8 mouse cellular contexts compared by ENCODE assay signal in genomic region chr3:142743973-142744898, GRCm38 (mm10). TPM values are rescaled to one million over a fixed set of nuclear protein-coding genes. Genes with fewer than 3 reads are reported as not detected.
DNase-seq lines count a peak whose midpoint lies in the region; ATAC-seq and TF ChIP-seq lines count a peak whose summit lies in the region.

No protein-coding gene starts in this region.

- ATAC-seq in forebrain, embryonic 14.5 days = peak; percentile 60
- ATAC-seq in kidney, embryonic 16.5 days (ENCODE audit: low FRiP score, low TSS enrichment) = peak; percentile 49; the same call in 1 of the 2 replicates
- peak; percentile 93 for ATAC-seq in megakaryocyte progenitor cell, adult 5-6 weeks (replicated peaks; ENCODE audit: poor library complexity)
- 0 out of 2 replicates have a peak, but pooled peaks have one; percentile 18 for ATAC-seq in stomach, embryonic 15.5 days (ENCODE audit: insufficient read depth, low FRiP score, low read depth)

- H3K36me3 ChIP-seq in forebrain, embryonic 14.5 days (ENCODE audit: control insufficient read depth, insufficient read depth, low read length) = no peaks in the 10 kb centered on the region
- no peaks in the 10 kb centered on the region for H3K36me3 ChIP-seq in kidney, embryonic 16.5 days (ENCODE audit: insufficient read depth, low read length)
- H3K36me3 ChIP-seq in stomach, embryonic 15.5 days = no peaks in the 10 kb centered on the region

- WGBS in forebrain, embryonic 14.5 days = 64% methylated on average over 21 of the region's 21 CpGs
- 62% methylated on average over 21 of the region's 21 CpGs for WGBS in kidney, embryonic 16.5 days
- WGBS in stomach, embryonic 15.5 days = 58% methylated on average over 21 of the region's 21 CpGs

- H3K27ac ChIP-seq in forebrain, embryonic 14.5 days (ENCODE audit: low read depth, low read length) = no peak overlapping the region
- H3K27ac ChIP-seq in kidney, embryonic 16.5 days (ENCODE audit: low read length) = no peak overlapping the region
- H3K27ac ChIP-seq in stomach, embryonic 15.5 days = no peak overlapping the region

- peak; percentile 77; the same call in 1 of the 2 replicates for TF ChIP-seq CTCF in brain, embryonic 14.5 days (IDR thresholded peaks at IDR 0.05; ENCODE audit: borderline replicate concordance, extremely low read depth, insufficient read depth, insufficient read length)

- H3K27me3 ChIP-seq in forebrain, embryonic 14.5 days (replicated peaks; ENCODE audit: control insufficient read depth, insufficient read depth, low read length) = no peaks in the 10 kb centered on the region
- no peaks in the 10 kb centered on the region for H3K27me3 ChIP-seq in kidney, embryonic 16.5 days (ENCODE audit: insufficient read depth, low read length)
- no peaks in the 10 kb centered on the region for H3K27me3 ChIP-seq in stomach, embryonic 15.5 days (replicated peaks)

- no peak for TF ChIP-seq POLR2A in brain, embryonic 14.5 days (IDR thresholded peaks at IDR 0.05; ENCODE audit: borderline replicate concordance, extremely low read depth, insufficient read depth, insufficient read length, poor library complexity, severe bottlenecking)

- H3K4me2 ChIP-seq in forebrain, embryonic 14.5 days (ENCODE audit: low read length) = no peak overlapping the region
- H3K4me2 ChIP-seq in kidney, embryonic 16.5 days (replicated peaks; ENCODE audit: low read depth, low read length) = no peak overlapping the region
- no peak overlapping the region for H3K4me2 ChIP-seq in stomach, embryonic 15.5 days

- peak; percentile 24 for DNase-seq in urinary bladder, postnatal 14 days (ENCODE audit: low spot score)
- no peak for DNase-seq in urinary bladder, adult 2 months (ENCODE audit: low spot score)
- DNase-seq in brain, embryonic 14.5 days (ENCODE audit: low read depth) = peak; percentile 88
- DNase-seq in forebrain, embryonic 14.5 days (ENCODE audit: low spot score) = peak; percentile 81
- DNase-seq in frontal cortex, postnatal 14 days (ENCODE audit: low spot score in 2 of 2) = no peak

- H3K4me3 ChIP-seq in forebrain, embryonic 14.5 days (ENCODE audit: low read depth, low read length) = no peak overlapping the region
- H3K4me3 ChIP-seq in kidney, embryonic 16.5 days (ENCODE audit: low read length) = no peak overlapping the region
- H3K4me3 ChIP-seq in stomach, embryonic 15.5 days (replicated peaks) = no peak overlapping the region

- H3K9me3 ChIP-seq in forebrain, embryonic 14.5 days (replicated peaks; ENCODE audit: control insufficient read depth, low read length) = no peaks in the 10 kb centered on the region
- H3K9me3 ChIP-seq in kidney, embryonic 16.5 days (ENCODE audit: low read length) = no peaks in the 10 kb centered on the region
- no peaks in the 10 kb centered on the region for H3K9me3 ChIP-seq in stomach, embryonic 15.5 days

- H3K4me1 ChIP-seq in forebrain, embryonic 14.5 days (ENCODE audit: control insufficient read depth, insufficient read depth, low read length) = no peaks in the 10 kb centered on the region
- no peaks in the 10 kb centered on the region for H3K4me1 ChIP-seq in kidney, embryonic 16.5 days (ENCODE audit: insufficient read depth, low read length)
- no peaks in the 10 kb centered on the region for H3K4me1 ChIP-seq in stomach, embryonic 15.5 days

- no peak overlapping the region for H3K9ac ChIP-seq in forebrain, embryonic 14.5 days (ENCODE audit: low read length)
- H3K9ac ChIP-seq in kidney, embryonic 16.5 days (replicated peaks; ENCODE audit: low read length) = no peak overlapping the region
- no peak overlapping the region for H3K9ac ChIP-seq in stomach, embryonic 15.5 days

RNA-seq across cellular contexts. Expression of gene Gtf2b, which starts 20.6 kb away (rescaled TPM):
- polyA plus RNA-seq in urinary bladder, adult 2 months (2012; rRNA removed) = 36.3 and 44.0 TPM in 2 replicates
- polyA plus RNA-seq in brain, embryonic 14.5 days (2012; rRNA removed) = 58.3 and 69.3 TPM in 2 replicates
- polyA plus RNA-seq in forebrain, embryonic 14.5 days (2014; fragmentation: Nextera tagmentation; extraction: Ambion mirVana) = 99.8 and 112 TPM in 2 replicates
- 80.8 and 82.9 TPM in 2 replicates for polyA plus RNA-seq in kidney, embryonic 16.5 days (2015; fragmentation: Nextera tagmentation; extraction: Ambion mirVana)
- total RNA-seq in megakaryocyte progenitor cell, adult 5-6 weeks (2015) = 95.6 and 98.0 TPM in 2 replicates
- 142 and 154 TPM in 2 replicates for total RNA-seq in megakaryocyte progenitor cell, adult 5-6 weeks (2017)
- polyA plus RNA-seq in stomach, embryonic 15.5 days (2015; fragmentation: Nextera tagmentation; extraction: Ambion mirVana) = 70.7 and 75.3 TPM in 2 replicates

RNA-seq across cellular contexts. Expression of gene Kyat3, which starts 43.4 kb away (rescaled TPM):
- 8.4 and 9.0 TPM in 2 replicates for polyA plus RNA-seq in urinary bladder, adult 2 months (2012; rRNA removed)
- polyA plus RNA-seq in brain, embryonic 14.5 days (2012; rRNA removed) = 3.2 and 3.6 TPM in 2 replicates
- polyA plus RNA-seq in forebrain, embryonic 14.5 days (2014; fragmentation: Nextera tagmentation; extraction: Ambion mirVana) = 6.2 and 7.5 TPM in 2 replicates
- 24.6 and 28.0 TPM in 2 replicates for polyA plus RNA-seq in kidney, embryonic 16.5 days (2015; fragmentation: Nextera tagmentation; extraction: Ambion mirVana)
- 21.5 and 32.4 TPM in 2 replicates for total RNA-seq in megakaryocyte progenitor cell, adult 5-6 weeks (2015)
- 33.1 and 37.1 TPM in 2 replicates for total RNA-seq in megakaryocyte progenitor cell, adult 5-6 weeks (2017)
- polyA plus RNA-seq in stomach, embryonic 15.5 days (2015; fragmentation: Nextera tagmentation; extraction: Ambion mirVana) = 17.7 and 20.6 TPM in 2 replicates

Comparison
In these comparisons a context has a peak if more than half of its experiments do, and no peak if none do; other contexts are left out.
1. DNase-seq: peak in urinary bladder, postnatal 14 days (single experiment), brain, embryonic 14.5 days (single experiment) and forebrain, embryonic 14.5 days (single experiment); none in urinary bladder, adult 2 months (single experiment) and frontal cortex, postnatal 14 days (0 of 2).
2. ATAC-seq: peak in every context shown above with its lines; median percentile 93 in megakaryocyte progenitor cell, adult 5-6 weeks; 60 in forebrain, embryonic 14.5 days; 49 in kidney, embryonic 16.5 days; 18 in stomach, embryonic 15.5 days.